Mouse (Mus musculus) forebrain, embryonic 10.5 days (tissue): ENCODE data around the gene Unc5b. TPM values are rescaled to one million over a fixed set of nuclear protein-coding genes. Genes with fewer than 3 reads are reported as not detected.

Source experiments
- DNase-seq: peaks from one replicate; pipeline ENCODE4 v3.0.0-alpha.2; 2017; ENCODE audit warnings: low spot score; ENCODE audit errors: extremely low spot score
- H3K27ac ChIP-seq: fragments of 300-500 bp; sonication (generic); 2 replicates; pipeline ENCODE4 v1.5.1; 2016; ENCODE audit warnings: mild to moderate bottlenecking
- H3K27me3 ChIP-seq: fragments of 300-500 bp; sonication (generic); 2 replicates; pipeline ENCODE4 v1.6.1; 2016; ENCODE audit warnings: mild to moderate bottlenecking; ENCODE audit not compliant: poor library complexity, severe bottlenecking
- H3K36me3 ChIP-seq: fragments of 300-500 bp; sonication (generic); replicated peaks from 2 replicates; pipeline ENCODE4 v1.6.1; 2016; ENCODE audit warnings: mild to moderate bottlenecking, moderate library complexity
- H3K4me1 ChIP-seq: fragments of 300-500 bp; sonication (generic); 2 replicates; pipeline ENCODE4 v1.6.1; 2016
- H3K4me3 ChIP-seq: fragments of 300-500 bp; sonication (generic); 2 replicates; pipeline ENCODE4 v1.5.1; 2016; ENCODE audit warnings: mild to moderate bottlenecking, moderate library complexity
- H3K9me3 ChIP-seq: fragments of 300-500 bp; sonication (generic); 2 replicates; pipeline ENCODE4 v1.6.1; 2016; ENCODE audit warnings: mild to moderate bottlenecking, moderate library complexity
- WGBS: fragments of 180-500 bp; shearing (Covaris S2); methylation state at CpG from one replicate; pipeline ENCODE4 v1.1.7; 2016; 5-methylcytosine and 5-hydroxymethylcytosine counted together
- polyA plus RNA-seq: library from polyadenylated mRNA; unstranded; fragments of >200 nt; fragmentation: Nextera tagmentation; extraction: Ambion mirVana; gene quantifications from 2 replicates; pipeline ENCODE4 v1.2.1, GENCODE M21; 2016

Gene Unc5b
- polyA plus RNA-seq, 1 experiment from 2014 or later, result 3.4 TPM

DNA sequence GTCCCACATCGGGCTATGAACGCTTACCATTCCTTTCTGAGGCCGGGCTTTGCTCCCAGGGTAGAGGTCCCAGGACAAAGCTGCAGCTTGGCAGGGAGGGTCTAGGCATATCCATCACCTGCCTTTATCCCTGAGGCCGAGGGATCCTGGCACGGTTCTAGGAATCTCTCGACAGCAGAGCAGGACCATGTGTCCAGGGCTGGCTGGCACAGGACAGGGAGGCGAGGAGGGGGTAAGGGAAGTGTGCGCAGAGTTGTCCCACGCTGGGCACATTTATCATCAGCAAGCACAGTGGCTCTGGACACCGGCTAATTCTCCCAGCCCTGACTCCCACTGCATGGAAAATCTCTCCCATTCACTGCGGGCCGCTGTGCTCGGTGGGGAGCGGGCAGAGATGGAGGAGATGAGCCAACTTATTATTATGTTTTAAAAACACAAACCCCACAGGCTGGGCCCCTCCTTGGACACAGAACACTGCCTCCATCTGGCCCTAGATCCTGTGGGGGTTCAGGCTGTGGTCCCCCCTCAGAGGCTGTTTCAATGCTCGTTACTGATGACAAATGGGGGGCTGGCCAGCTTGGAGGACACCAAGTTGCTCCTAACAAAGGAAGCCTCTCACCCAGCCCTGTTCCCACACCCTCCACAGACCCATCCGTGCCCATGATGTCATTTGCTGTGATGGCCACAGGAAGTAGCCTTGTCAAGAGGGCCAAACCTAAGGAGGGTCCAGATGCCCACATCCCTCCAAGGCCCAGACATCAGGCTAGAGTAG lies 43.9 kb downstream of the Unc5b start:
- 83% methylated on average over 16 of the region's 16 CpGs for WGBS
- DNase-seq, result no peak
- H3K4me3 ChIP-seq, result no peak overlapping the region
- H3K36me3 ChIP-seq, result peaks cover 2% of the 10 kb centered on the region; the same call in 1 of the 2 replicates
- no peaks in the 10 kb centered on the region for H3K9me3 ChIP-seq
- peak overlapping the region; percentile 56 for H3K27ac ChIP-seq
- peaks cover 14% of the 10 kb centered on the region; the same call in 1 of the 2 replicates for H3K27me3 ChIP-seq
- H3K4me1 ChIP-seq, result peaks cover 47% of the 10 kb centered on the region

GRCm38 (mm10) chr10:60783608-60784007 lies 47.8 kb downstream of the Unc5b start:
- DNase-seq, result no peak
- H3K36me3 ChIP-seq, result peaks cover 2% of the 10 kb centered on the region; the same call in 1 of the 2 replicates
- WGBS, result 33% methylated on average over 2 of the region's 2 CpGs
- H3K27me3 ChIP-seq, result peaks cover 9% of the 10 kb centered on the region; the same call in 1 of the 2 replicates
- H3K4me3 ChIP-seq, result no peak overlapping the region
- H3K4me1 ChIP-seq, result peaks cover 40% of the 10 kb centered on the region
- no peaks in the 10 kb centered on the region for H3K9me3 ChIP-seq
- peak overlapping the region; percentile 44; the same call in 1 of the 2 replicates for H3K27ac ChIP-seq

GRCm38 (mm10) chr10:60779628-60780027 lies 51.8 kb downstream of the Unc5b start:
- peak; percentile 83 for DNase-seq
- Histone ChIP-seq H3K9me3 (no peaks in the 10 kb centered on the region), H3K36me3 (peaks cover 16% of the 10 kb centered on the region), H3K27me3 (peaks cover 9% of the 10 kb centered on the region; the same call in 1 of the 2 replicates), H3K27ac (0 out of 2 replicates have a peak overlapping the region, but pooled peaks have one; percentile 22), H3K4me1 (peaks cover 23% of the 10 kb centered on the region), H3K4me3 (no peak overlapping the region)
- 11% methylated on average over 9 of the region's 9 CpGs for WGBS

GRCm38 (mm10) chr10:60778542-60778941 lies 52.8 kb downstream of the Unc5b start:
- Histone ChIP-seq H3K27me3 (peaks cover 9% of the 10 kb centered on the region; the same call in 1 of the 2 replicates), H3K36me3 (peaks cover 27% of the 10 kb centered on the region), H3K4me1 (peaks cover 19% of the 10 kb centered on the region), H3K9me3 (no peaks in the 10 kb centered on the region), H3K27ac (no peak overlapping the region), H3K4me3 (no peak overlapping the region)
- DNase-seq, result peak; percentile 44
- WGBS, result 80% methylated on average over 12 of the region's 12 CpGs

GRCm38 (mm10) chr10:60775473-60775872 lies 55.9 kb downstream of the Unc5b start:
- DNase-seq, result no peak
- Histone ChIP-seq H3K9me3 (no peaks in the 10 kb centered on the region), H3K4me1 (peaks cover 15% of the 10 kb centered on the region), H3K27me3 (peaks cover 4% of the 10 kb centered on the region; the same call in 1 of the 2 replicates), H3K27ac (no peak overlapping the region), H3K4me3 (no peak overlapping the region), H3K36me3 (peaks cover 51% of the 10 kb centered on the region)
- 79% methylated on average over 6 of the region's 6 CpGs for WGBS

DNA sequence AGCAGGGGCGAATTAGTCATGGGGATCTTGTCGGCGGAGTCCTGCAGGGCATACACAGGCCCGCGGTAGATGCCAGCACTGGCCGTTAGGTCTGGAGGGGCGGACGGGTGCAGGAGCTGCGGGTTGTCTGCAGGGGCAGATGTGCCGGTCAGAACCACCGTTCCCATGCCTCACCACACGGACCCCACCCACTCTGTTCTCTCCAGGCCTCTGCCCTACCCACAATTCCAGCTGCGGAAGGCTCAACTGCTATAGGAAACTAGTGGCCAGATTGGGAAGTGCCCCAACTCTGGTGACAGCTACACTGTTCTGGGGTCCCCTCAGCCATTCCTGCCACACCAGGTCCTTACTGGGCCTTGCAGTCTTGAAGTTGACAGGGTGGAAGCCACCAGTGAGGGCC lies 56.8 kb downstream of the Unc5b start:
- H3K27me3 ChIP-seq, result no peaks in the 10 kb centered on the region; the same call in 1 of the 2 replicates
- H3K36me3 ChIP-seq, result peaks cover 51% of the 10 kb centered on the region
- H3K9me3 ChIP-seq, result no peaks in the 10 kb centered on the region
- 89% methylated on average over 13 of the region's 13 CpGs for WGBS
- 0 out of 2 replicates have a peak, but pooled peaks cover 6% of the 10 kb centered on the region for H3K4me1 ChIP-seq
- no peak for DNase-seq
- H3K4me3 ChIP-seq, result no peak overlapping the region
- no peak overlapping the region for H3K27ac ChIP-seq

GRCm38 (mm10) chr10:60770855-60771254 lies 60.5 kb downstream of the Unc5b start:
- Histone ChIP-seq H3K4me3 (no peak overlapping the region), H3K27me3 (no peaks in the 10 kb centered on the region), H3K27ac (no peak overlapping the region), H3K36me3 (peaks cover 68% of the 10 kb centered on the region), H3K9me3 (no peaks in the 10 kb centered on the region), H3K4me1 (0 out of 2 replicates have a peak, but pooled peaks cover 3% of the 10 kb centered on the region)
- DNase-seq, result no peak
- WGBS, result 77% methylated on average over 4 of the region's 4 CpGs

- H3K27me3 ChIP-seq, result no peaks in the 10 kb centered on the region
- 0 out of 2 replicates have a peak, but pooled peaks cover 3% of the 10 kb centered on the region for H3K4me1 ChIP-seq
- no peaks in the 10 kb centered on the region for H3K9me3 ChIP-seq
- no peak overlapping the region for H3K27ac ChIP-seq
- peaks cover 61% of the 10 kb centered on the region for H3K36me3 ChIP-seq
- no peak overlapping the region for H3K4me3 ChIP-seq
- no peak for DNase-seq
- 89% methylated on average over 7 of the region's 7 CpGs for WGBS
These were observed 62.8 kb downstream of the Unc5b start for GRCm38 (mm10) chr10:60768614-60769013.

GRCm38 (mm10) chr10:60767400-60767799 lies 64.0 kb downstream of the Unc5b start:
- WGBS, result 93% methylated on average over 7 of the region's 7 CpGs

DNA sequence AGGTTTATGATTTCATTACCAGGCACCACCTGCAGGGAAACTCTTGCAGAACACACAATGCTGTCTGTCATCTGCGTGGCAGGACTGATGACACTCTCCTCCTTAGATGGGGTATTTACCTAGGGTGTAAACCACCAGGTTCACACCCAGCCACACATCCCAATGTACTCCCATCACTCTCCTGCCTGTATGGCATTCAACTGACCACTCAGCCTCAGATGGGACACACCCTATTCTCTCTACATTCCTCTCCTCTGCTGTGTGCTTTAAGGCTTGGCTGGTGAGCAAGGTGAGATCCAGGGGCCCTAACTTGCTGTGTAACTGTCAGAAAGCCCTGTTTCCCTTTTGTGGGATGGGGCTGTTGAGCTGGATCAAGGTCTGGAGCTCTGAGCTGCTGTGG lies 69.3 kb downstream of the Unc5b start:
- no peak for DNase-seq
- 0 out of 2 replicates have a peak, but pooled peaks cover 7% of the 10 kb centered on the region for H3K27me3 ChIP-seq
- H3K36me3 ChIP-seq, result peaks cover 23% of the 10 kb centered on the region
- no peaks in the 10 kb centered on the region for H3K4me1 ChIP-seq
- WGBS, result 92% methylated on average over 1 of the region's 1 CpGs
- no peak overlapping the region for H3K4me3 ChIP-seq
- no peaks in the 10 kb centered on the region for H3K9me3 ChIP-seq
- no peak overlapping the region for H3K27ac ChIP-seq

More at GRCm38 (mm10) chr10:60767400-60767799, 64.0 kb downstream of the Unc5b start:
- Histone ChIP-seq H3K36me3 (peaks cover 49% of the 10 kb centered on the region), H3K4me1 (0 out of 2 replicates have a peak, but pooled peaks cover 3% of the 10 kb centered on the region), H3K4me3 (no peak overlapping the region), H3K9me3 (no peaks in the 10 kb centered on the region), H3K27ac (no peak overlapping the region), H3K27me3 (no peaks in the 10 kb centered on the region)
- no peak for DNase-seq

- Histone ChIP-seq H3K9me3 (no peaks in the 10 kb centered on the region), H3K27me3 (0 out of 2 replicates have a peak, but pooled peaks cover 7% of the 10 kb centered on the region), H3K27ac (no peak overlapping the region), H3K4me1 (no peaks in the 10 kb centered on the region), H3K36me3 (peaks cover 8% of the 10 kb centered on the region), H3K4me3 (no peak overlapping the region)
- peak; percentile 91 for DNase-seq
- WGBS, result 10% methylated on average over 14 of the region's 14 CpGs
These were observed 71.0 kb downstream of the Unc5b start for GRCm38 (mm10) chr10:60760377-60760776.

GRCm38 (mm10) chr10:60756992-60757391 lies 74.4 kb downstream of the Unc5b start:
- Histone ChIP-seq H3K9me3 (no peaks in the 10 kb centered on the region), H3K4me3 (no peak overlapping the region), H3K27ac (no peak overlapping the region), H3K4me1 (peaks cover 14% of the 10 kb centered on the region), H3K36me3 (no peaks in the 10 kb centered on the region), H3K27me3 (0 out of 2 replicates have a peak, but pooled peaks cover 7% of the 10 kb centered on the region)
- 5% methylated on average over 7 of the region's 7 CpGs for WGBS
- DNase-seq, result peak; percentile 54

GRCm38 (mm10) chr10:60756146-60756545 lies 75.2 kb downstream of the Unc5b start:
- DNase-seq, result no peak
- Histone ChIP-seq H3K4me1 (peaks cover 20% of the 10 kb centered on the region), H3K27ac (no peak overlapping the region), H3K9me3 (no peaks in the 10 kb centered on the region), H3K4me3 (no peak overlapping the region), H3K36me3 (no peaks in the 10 kb centered on the region), H3K27me3 (peaks cover 10% of the 10 kb centered on the region; the same call in 1 of the 2 replicates)
